Mouse (Mus musculus) liver, adult 2 months (tissue): ENCODE measurements around the gene Magi2. TPM values are rescaled to one million over a fixed set of nuclear protein-coding genes. Genes with fewer than 3 reads are reported as not detected.

ENCODE experiments used
- DNase-seq: peaks from one replicate; pipeline ENCODE4 v3.0.0-alpha.2; 2011; ENCODE audit warnings: low read depth, low spot score; ENCODE audit errors: extremely low read depth
- H3K27ac ChIP-seq: fragments of 200-500 bp; replicated peaks from 2 replicates; pipeline ENCODE4 v1.5.1; 2012; ENCODE audit warnings: low read depth, mild to moderate bottlenecking, control low read depth, inconsistent platforms, low read length; ENCODE audit not compliant: insufficient read depth
- H3K27me3 ChIP-seq: fragments of 200-500 bp; 2 replicates; pipeline ENCODE4 v1.6.1; 2012; ENCODE audit warnings: mild to moderate bottlenecking, moderate library complexity, low read length, inconsistent platforms; ENCODE audit not compliant: control insufficient read depth, insufficient read depth
- H3K36me3 ChIP-seq: fragments of 200-500 bp; 2 replicates; pipeline ENCODE4 v1.6.1; 2012; ENCODE audit warnings: low read length, inconsistent platforms; ENCODE audit not compliant: control insufficient read depth, insufficient read depth
- H3K4me1 ChIP-seq: fragments of 200-500 bp; 2 replicates; pipeline ENCODE4 v1.6.1; 2011; ENCODE audit warnings: low read length; ENCODE audit not compliant: control insufficient read depth, insufficient read depth
- H3K4me3 ChIP-seq: fragments of 200-500 bp; 2 replicates; pipeline ENCODE4 v1.5.1; 2011; ENCODE audit warnings: low read depth, mild to moderate bottlenecking, control low read depth, low read length, moderate library complexity; ENCODE audit not compliant: insufficient read depth
- H3K79me2 ChIP-seq: fragments of 200-500 bp; 2 replicates; pipeline ENCODE4 v1.6.1; 2012; ENCODE audit warnings: inconsistent platforms, mild to moderate bottlenecking, low read length, moderate library complexity; ENCODE audit not compliant: control insufficient read depth, insufficient read depth
- H3K9ac ChIP-seq: fragments of 200-500 bp; 2 replicates; pipeline ENCODE4 v1.6.1; 2012; ENCODE audit warnings: low read depth, mild to moderate bottlenecking, control low read depth, inconsistent platforms, low read length
- CTCF ChIP-seq: fragments of 200-500 bp; IDR thresholded peaks from 2 replicates; pipeline ENCODE4 v1.5.1; 2011; ENCODE audit warnings: low read depth, low read length, control low read depth
- POLR2A ChIP-seq: fragments of 200-500 bp; IDR thresholded peaks from 2 replicates; pipeline ENCODE4 v1.6.1; 2011; ENCODE audit warnings: low read length, control low read depth; ENCODE audit not compliant: insufficient read depth; ENCODE audit errors: extremely low read depth
- WGBS: fragments of 180-500 bp; shearing (Covaris S2); methylation state at CpG from one replicate; pipeline ENCODE4 v1.1.7; 2018; 5-methylcytosine and 5-hydroxymethylcytosine counted together
- polyA plus RNA-seq: library from polyadenylated mRNA; depleted of rRNA; stranded (reverse); fragments of >200 nt; gene quantifications from 2 replicates; pipeline ENCODE4 v1.2.3, GENCODE M21; 2012
- total RNA-seq: library from RNA; depleted of rRNA; stranded (reverse); fragments of >200 nt; gene quantifications from 2 replicates; pipeline ENCODE4 v1.2.3, GENCODE M21; 2014

Gene Magi2
- total and polyA plus RNA-seq, 2 experiments = 0.06 to 0.18 TPM

DNA sequence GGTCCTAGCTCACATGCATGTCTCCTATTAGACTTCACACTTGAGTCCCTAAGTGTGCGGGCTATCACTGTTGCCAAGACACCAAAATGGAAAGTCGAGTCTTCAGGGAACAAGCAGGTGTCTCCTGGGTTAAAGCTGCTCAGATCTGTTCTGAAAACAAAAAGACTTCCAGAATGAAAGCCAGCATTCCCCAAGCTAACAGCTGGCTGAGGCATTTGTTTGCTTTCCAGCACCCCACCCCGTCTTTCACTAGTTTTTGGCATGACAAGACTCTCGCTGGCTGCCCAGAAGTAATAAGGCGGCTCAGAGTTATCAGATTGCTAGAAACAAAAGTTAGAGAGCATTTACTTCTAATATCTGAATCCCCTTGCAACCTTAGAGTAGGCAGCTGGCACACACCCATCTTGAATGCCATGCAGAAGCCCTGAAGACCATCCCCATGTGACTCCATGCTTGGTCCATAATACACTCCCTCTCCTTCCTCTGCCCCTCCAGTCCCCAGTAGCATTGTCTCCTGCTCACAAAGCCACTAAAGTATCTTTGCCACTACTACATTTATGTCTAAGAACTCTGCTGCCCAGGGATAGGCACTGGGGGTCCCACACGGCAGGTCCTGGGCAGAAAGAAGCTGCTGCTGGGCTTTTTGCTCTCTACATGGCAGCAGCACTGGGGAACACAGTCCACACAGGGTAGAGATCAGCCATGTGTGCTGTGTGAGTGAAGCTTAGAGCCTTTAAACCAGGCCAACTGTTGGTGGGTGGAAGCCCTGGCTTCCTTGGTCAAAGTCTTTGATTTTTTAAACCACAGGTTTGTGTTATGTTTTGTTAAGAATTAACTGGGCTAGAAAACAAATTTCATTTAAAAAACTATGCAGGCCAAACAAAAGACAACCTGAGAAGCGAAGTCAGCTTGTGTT is 1394.0 kb downstream of the Magi2 start:
- no peak overlapping the region for H3K9ac ChIP-seq
- H3K4me3 ChIP-seq = no peak overlapping the region
- H3K36me3 ChIP-seq = no peaks in the 10 kb centered on the region
- no peaks in the 10 kb centered on the region for H3K79me2 ChIP-seq
- H3K27me3 ChIP-seq = no peaks in the 10 kb centered on the region
- WGBS = 73% methylated on average over 7 of the region's 7 CpGs
- TF ChIP-seq CTCF (no peak), POLR2A (no peak)
- no peak overlapping the region for H3K27ac ChIP-seq
- no peak for DNase-seq
- no peaks in the 10 kb centered on the region for H3K4me1 ChIP-seq

DNA sequence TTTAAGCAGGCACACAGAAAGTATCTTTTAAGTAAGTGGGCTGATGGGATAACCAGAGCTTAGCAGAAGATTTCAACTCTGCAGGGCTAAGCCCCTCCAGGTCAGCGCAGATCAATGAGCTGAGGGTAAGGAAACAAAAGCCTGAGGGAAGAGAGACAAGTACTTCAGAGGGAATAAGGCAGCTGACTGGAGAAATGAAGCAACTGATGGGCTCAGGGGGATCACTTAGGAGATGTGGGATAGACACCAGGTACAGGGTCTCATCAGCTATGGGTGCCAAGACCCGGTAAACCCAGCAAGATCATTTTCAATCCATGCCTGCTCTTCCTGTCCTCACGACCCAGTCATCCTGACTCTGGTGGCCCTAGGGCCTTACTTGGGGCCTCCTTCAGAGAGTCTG is 1395.6 kb downstream of the Magi2 start:
- no peak for DNase-seq
- Histone ChIP-seq H3K27me3 (no peaks in the 10 kb centered on the region), H3K27ac (no peak overlapping the region), H3K36me3 (no peaks in the 10 kb centered on the region), H3K79me2 (no peaks in the 10 kb centered on the region), H3K4me3 (no peak overlapping the region), H3K9ac (no peak overlapping the region), H3K4me1 (no peaks in the 10 kb centered on the region)
- TF ChIP-seq POLR2A (no peak), CTCF (no peak)
- 80% methylated on average over 3 of the region's 3 CpGs for WGBS

DNA sequence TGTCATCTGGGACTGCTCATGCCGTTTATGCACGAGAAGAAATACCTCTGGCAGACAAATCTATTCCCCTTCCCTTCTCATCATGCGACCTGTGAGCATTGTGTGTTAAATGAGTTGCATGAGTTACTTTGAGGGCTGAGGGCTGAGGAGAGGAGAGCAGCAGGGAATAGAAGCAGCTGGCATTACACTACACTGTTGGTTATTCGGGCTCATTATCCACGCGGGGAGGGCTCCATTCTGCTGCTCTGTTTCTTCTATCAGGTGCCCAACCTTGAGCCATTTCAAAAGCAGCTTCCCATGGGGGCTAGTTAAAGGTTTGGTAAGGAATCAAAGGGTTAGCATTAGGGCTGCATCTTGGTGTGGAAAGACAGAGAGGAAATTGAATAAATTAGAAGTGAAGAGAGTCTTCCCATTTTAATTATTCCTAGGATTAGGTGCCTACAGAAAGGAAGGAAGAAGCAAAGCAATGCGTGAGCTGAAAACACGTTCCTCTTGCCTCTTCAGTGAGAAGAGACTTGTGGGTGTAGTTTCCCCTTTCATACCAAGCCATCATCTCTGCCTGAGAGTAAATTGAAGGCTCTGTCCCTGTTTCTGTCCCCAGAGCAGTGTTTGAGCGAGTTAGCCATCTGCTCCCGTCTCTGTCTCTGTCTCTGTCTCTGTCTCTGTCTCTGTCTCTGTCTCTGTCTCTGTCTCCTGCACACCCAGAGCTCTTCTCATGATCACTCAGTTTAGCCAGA is 1396.2 kb downstream of the Magi2 start:
- no peak for TF ChIP-seq CTCF
- no peak for TF ChIP-seq POLR2A
- H3K4me1 ChIP-seq = no peaks in the 10 kb centered on the region
- WGBS = 75% methylated on average over 10 of the region's 10 CpGs

DNA sequence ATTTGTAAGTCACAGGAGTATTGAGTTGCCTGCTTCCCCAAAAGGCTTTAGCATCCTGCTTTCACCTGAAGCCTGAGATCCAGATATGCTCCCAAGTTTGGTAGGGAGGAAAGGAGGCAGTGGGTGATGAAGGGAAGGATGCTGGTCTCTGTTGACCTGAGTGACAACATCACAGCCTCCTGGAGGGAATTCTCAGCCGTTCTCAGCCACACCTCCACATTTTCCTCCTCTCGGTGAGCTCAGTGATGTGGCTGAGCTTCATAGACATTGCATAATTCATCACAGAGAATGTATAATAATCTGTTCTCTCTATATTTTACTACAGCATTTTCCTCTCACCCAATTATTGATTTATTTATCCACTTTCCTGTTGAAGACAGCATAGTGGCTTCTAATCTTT is 1398.3 kb downstream of the Magi2 start:
- no peak overlapping the region for H3K9ac ChIP-seq
- DNase-seq = no peak
- H3K36me3 ChIP-seq = no peaks in the 10 kb centered on the region
- WGBS = 64% methylated on average over 2 of the region's 2 CpGs
- no peak overlapping the region for H3K4me3 ChIP-seq
- no peaks in the 10 kb centered on the region for H3K4me1 ChIP-seq
- H3K27me3 ChIP-seq = no peaks in the 10 kb centered on the region
- H3K79me2 ChIP-seq = no peaks in the 10 kb centered on the region
- no peak overlapping the region for H3K27ac ChIP-seq
- TF ChIP-seq POLR2A (no peak), CTCF (no peak)

More for the DNA sequence above, 1396.2 kb downstream of the Magi2 start:
- Histone ChIP-seq H3K27ac (no peak overlapping the region), H3K79me2 (no peaks in the 10 kb centered on the region), H3K27me3 (no peaks in the 10 kb centered on the region), H3K9ac (no peak overlapping the region), H3K36me3 (no peaks in the 10 kb centered on the region), H3K4me3 (no peak overlapping the region)
- DNase-seq = no peak

DNA sequence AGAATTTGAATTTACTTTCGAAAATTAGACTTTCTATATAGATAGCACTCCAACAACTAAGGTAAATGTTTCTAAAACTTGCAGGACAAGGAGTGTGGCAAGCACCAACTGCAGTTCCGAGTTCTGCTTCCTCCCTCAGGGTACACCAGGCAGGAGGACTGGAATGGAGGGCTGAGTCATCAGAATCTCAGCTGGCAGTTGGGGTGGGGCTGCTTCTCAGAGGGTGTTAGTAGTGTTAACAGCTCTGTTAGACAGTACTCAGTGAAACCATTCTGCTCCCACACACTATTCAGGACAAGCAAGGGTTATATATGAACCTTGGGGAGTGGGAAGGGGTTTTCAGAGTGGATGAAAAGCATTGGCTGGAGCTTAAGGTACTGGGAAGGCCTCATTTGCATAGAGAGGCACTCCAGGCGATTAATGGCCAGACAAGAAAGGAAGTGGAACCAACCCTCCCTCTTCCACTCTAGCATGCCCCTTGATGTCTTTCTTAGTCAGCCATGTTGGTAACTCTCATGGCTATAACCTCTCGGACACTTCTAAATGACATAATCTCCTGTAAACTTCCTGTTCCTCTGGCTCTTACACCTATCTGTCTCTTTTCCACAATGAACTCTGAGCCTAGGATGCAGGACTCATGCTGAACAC is 1402.2 kb downstream of the Magi2 start:
- no peaks in the 10 kb centered on the region for H3K4me1 ChIP-seq
- no peak overlapping the region for H3K27ac ChIP-seq
- no peak overlapping the region for H3K4me3 ChIP-seq
- no peaks in the 10 kb centered on the region for H3K79me2 ChIP-seq
- 59% methylated on average over 4 of the region's 4 CpGs for WGBS
- no peak for TF ChIP-seq POLR2A
- TF ChIP-seq CTCF = no peak
- no peak for DNase-seq
- H3K36me3 ChIP-seq = no peaks in the 10 kb centered on the region
- H3K27me3 ChIP-seq = no peaks in the 10 kb centered on the region
- no peak overlapping the region for H3K9ac ChIP-seq
